Mouse (Mus musculus) liver, embryonic 14.5 days (tissue): ENCODE data around the gene Exoc3l4.

Experiments
- CTCF ChIP-seq: IDR thresholded peaks from 2 replicates; pipeline ENCODE4 v1.5.1; 2016; ENCODE audit warnings: antibody characterized with exemption, low read depth, control low read depth
- EP300 ChIP-seq: IDR thresholded peaks from 2 replicates; pipeline ENCODE4 v1.6.1; 2016; ENCODE audit warnings: antibody characterized with exemption, low read depth

GRCm38 (mm10) chr12:111443921-111444831 lies 27.4 kb downstream of the Exoc3l4 start:
- TF ChIP-seq EP300 (no peak), CTCF (no peak)
